Mouse (Mus musculus) monocyte, adult 5-6 weeks (primary cell): Measurements from ENCODE around the gene Sdr9c7. TPM values are rescaled to one million over a fixed set of nuclear protein-coding genes. Genes with fewer than 3 reads are reported as not detected.

Source experiments
- ATAC-seq: fragments of 153-309, 156-312 bp; replicated peaks from 2 replicates; pipeline ENCODE4 v1.8.0; 2017; ENCODE audit warnings: mild to moderate bottlenecking; ENCODE audit not compliant: low TSS enrichment, insufficient number of reproducible peaks, severe bottlenecking, poor library complexity, low FRiP score
- total RNA-seq: library from RNA; stranded (forward); fragments of 200-1000, 200-491, 200-594 nt; gene quantifications from 3 replicates; pipeline ENCODE4 v1.2.3, GENCODE M21; 2017

Sdr9c7 gene
- total RNA-seq, 1 experiment from 2014 or later = not detected

- ATAC-seq = no peak
Measured at GRCm38 (mm10) chr10:127951390-127951789, 53.1 kb downstream of the Sdr9c7 start.

GRCm38 (mm10) chr10:127951821-127952220, 53.5 kb downstream of the Sdr9c7 start:
- ATAC-seq = no peak

- ATAC-seq = no peak
Measured at GRCm38 (mm10) chr10:127955034-127955433, 56.7 kb downstream of the Sdr9c7 start.

- ATAC-seq = peak; percentile 70
Measured at GRCm38 (mm10) chr10:127956168-127956816, 58.0 kb downstream of the Sdr9c7 start.

GRCm38 (mm10) chr10:127959161-127959679, 60.9 kb downstream of the Sdr9c7 start:
- ATAC-seq = no peak

Other genes with a start within 250 kb of the Sdr9c7 start
- 16.1 to 28.4 TPM (median 17.2 TPM) in 3 replicates for gene Nemp1, start 231.6 kb upstream of the Sdr9c7 start, total RNA-seq
- gene Nab2, start 229.9 kb upstream of the Sdr9c7 start, total RNA-seq = 12.6 to 35.9 TPM (median 17.8 TPM) in 3 replicates
- gene Myo1a, start 193.3 kb upstream of the Sdr9c7 start, total RNA-seq = 1.6 TPM in 1 of 3 replicates, not detected in the others
- not detected in 3 replicates for gene Tac2, start 174.0 kb upstream of the Sdr9c7 start, total RNA-seq
- 4.8 to 9.7 TPM (median 6.3 TPM) in 3 replicates for gene Zbtb39, start 159.0 kb upstream of the Sdr9c7 start, total RNA-seq
- gene Gpr182, start 146.8 kb upstream of the Sdr9c7 start, total RNA-seq = not detected in 3 replicates
- not detected in 3 replicates for gene Rdh1, start 138.8 kb upstream of the Sdr9c7 start, total RNA-seq
- gene Rdh16f1, start 138.7 kb upstream of the Sdr9c7 start, total RNA-seq = not detected in 3 replicates
- gene Rdh9, start 122.1 kb upstream of the Sdr9c7 start, total RNA-seq = 0.19 to 1.2 TPM (median 1.0 TPM) in 3 replicates
- not detected in 3 replicates for gene Rdh16, start 97.4 kb upstream of the Sdr9c7 start, total RNA-seq
- not detected in 3 replicates for gene Rdh19, start 48.6 kb upstream of the Sdr9c7 start, total RNA-seq
- not detected in 3 replicates for gene Rdh16f2, start 32.0 kb upstream of the Sdr9c7 start, total RNA-seq
- gene Rdh7, start 9.7 kb upstream of the Sdr9c7 start, total RNA-seq = not detected in 3 replicates
- gene Hsd17b6, start 109.1 kb downstream of the Sdr9c7 start, total RNA-seq = not detected in 3 replicates
- 8.2 to 17.1 TPM (median 11.8 TPM) in 3 replicates for gene Prim1, start 116.7 kb downstream of the Sdr9c7 start, total RNA-seq
- 950 to 1,122 TPM (median 1,063 TPM) in 3 replicates for gene Naca, start 137.1 kb downstream of the Sdr9c7 start, total RNA-seq
- gene Ptges3, start 160.4 kb downstream of the Sdr9c7 start, total RNA-seq = 122 to 160 TPM (median 144 TPM) in 3 replicates
- gene Atp5b, start 184.8 kb downstream of the Sdr9c7 start, total RNA-seq = 601 to 762 TPM (median 711 TPM) in 3 replicates
- gene Baz2a, start 193.1 kb downstream of the Sdr9c7 start, total RNA-seq = 36.8 to 80.0 TPM (median 45.1 TPM) in 3 replicates